Mouse (Mus musculus) left cerebral cortex, adult 2 months (tissue): ENCODE measurements around the gene Zdhhc17. TPM values are rescaled to one million over a fixed set of nuclear protein-coding genes. Genes with fewer than 3 reads are reported as not detected.

Experiments used
- DNase-seq, 2 experiments: peaks; one replicate each; pipeline ENCODE4 v3.0.0; 2021 to 2022; ENCODE audit warnings: low spot score in 2 of 2, mixed read lengths in 1 of 2; ENCODE audit errors: extremely low spot score in 1 of 2
- H3K27ac ChIP-seq: fragments of 200-600 bp; 2 replicates; pipeline ENCODE4 v1.8.1; 2022
- H3K4me3 ChIP-seq: fragments of 200-600 bp; 2 replicates; pipeline ENCODE4 v1.8.1; 2022
- CTCF ChIP-seq: fragments of 200-600 bp; IDR thresholded peaks from 2 replicates; pipeline ENCODE4 v1.8.1; 2022; ENCODE audit warnings: antibody characterized with exemption, mild to moderate bottlenecking, moderate library complexity
- intact Hi-C: fragments of 180-260 bp; cut with DNase I; formaldehyde crosslinking; loops from one replicate; pipeline ENCODE4 v1.15.1; 2025
- total RNA-seq, 2 experiments: library from RNA; stranded (reverse); gene quantifications; 2 replicates each; pipeline ENCODE4 v1.2.3; 2021

Gene Zdhhc17
- total RNA-seq, 2 experiments from 2014 or later, result 113 to 128 TPM

DNA sequence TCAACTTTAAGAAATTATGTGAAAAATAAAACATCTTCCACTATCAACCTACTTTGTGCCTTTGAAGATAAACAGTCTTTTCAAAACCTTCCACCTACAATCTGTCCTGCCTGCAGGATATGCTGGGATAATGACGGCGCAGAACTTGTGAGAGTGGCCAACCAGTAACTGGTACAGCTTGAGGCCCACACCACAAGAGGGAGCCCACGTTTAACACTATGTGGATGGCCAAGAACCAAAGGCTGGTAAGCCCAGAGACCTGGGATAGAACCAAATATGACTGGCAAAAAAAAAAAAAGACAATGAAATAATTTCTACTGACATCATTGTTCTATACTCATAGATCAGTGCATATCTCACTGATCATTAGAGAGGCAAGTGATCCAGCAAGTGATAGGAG is 35.5 kb downstream of the Zdhhc17 start:
- intact Hi-C loops, result no loop called here
- no peak overlapping the region for H3K4me3 ChIP-seq
- peak; percentile 71 for TF ChIP-seq CTCF
- no peak overlapping the region for H3K27ac ChIP-seq
- peak; percentile 46 to 50 for DNase-seq

GRCm38 (mm10) chr10:110971998-110972397 is 37.9 kb downstream of the Zdhhc17 start:
- DNase-seq, result no peak
- TF ChIP-seq CTCF, result no peak
- Histone ChIP-seq H3K27ac (no peak overlapping the region), H3K4me3 (no peak overlapping the region)
- intact Hi-C loops, result no loop called here

- DNase-seq, result no peak
- intact Hi-C loops, result no loop called here
- no peak for TF ChIP-seq CTCF
- Histone ChIP-seq H3K27ac (no peak overlapping the region), H3K4me3 (no peak overlapping the region)
Observed at GRCm38 (mm10) chr10:110971483-110971882, 38.5 kb downstream of the Zdhhc17 start.

- Histone ChIP-seq H3K4me3 (no peak overlapping the region), H3K27ac (no peak overlapping the region)
- no peak for DNase-seq
- intact Hi-C loops, result no loop called here
- no peak for TF ChIP-seq CTCF
Observed at GRCm38 (mm10) chr10:110971044-110971443, 38.9 kb downstream of the Zdhhc17 start.

DNA sequence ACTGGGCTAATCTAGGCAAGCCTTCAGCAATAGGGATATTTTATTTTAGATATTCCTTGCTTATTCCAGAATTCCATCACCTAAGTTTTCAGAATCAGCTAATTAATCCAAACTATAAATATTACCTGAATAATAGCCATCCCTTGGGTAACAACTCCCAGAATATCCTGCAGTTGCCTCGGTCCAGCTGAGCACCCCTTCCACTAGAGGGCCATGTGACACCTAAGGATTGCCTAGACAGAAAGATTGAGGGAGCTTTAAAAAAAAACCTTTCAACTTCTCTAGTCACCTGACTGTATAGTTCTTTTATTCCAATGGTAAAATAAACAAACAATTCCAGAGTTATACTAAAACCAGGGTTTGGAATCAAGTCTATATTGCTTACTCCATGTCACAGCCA is 47.8 kb downstream of the Zdhhc17 start:
- intact Hi-C loops, result no loop called here
- peak; percentile 39 for TF ChIP-seq CTCF
- no peak for DNase-seq
- H3K4me3 ChIP-seq, result no peak overlapping the region
- H3K27ac ChIP-seq, result no peak overlapping the region

GRCm38 (mm10) chr10:110960841-110961240 is 49.1 kb downstream of the Zdhhc17 start:
- no peak overlapping the region for H3K27ac ChIP-seq
- DNase-seq, result no peak
- intact Hi-C loops, result no loop called here
- TF ChIP-seq CTCF, result no peak
- no peak overlapping the region for H3K4me3 ChIP-seq

- H3K27ac ChIP-seq, result no peak overlapping the region
- H3K4me3 ChIP-seq, result no peak overlapping the region
- DNase-seq, result no peak
- intact Hi-C loops, result no loop called here
- no peak for TF ChIP-seq CTCF
Observed at GRCm38 (mm10) chr10:110959781-110960180, 50.2 kb downstream of the Zdhhc17 start.

- intact Hi-C loops, result no loop called here
- no peak for DNase-seq
- no peak for TF ChIP-seq CTCF
- H3K4me3 ChIP-seq, result no peak overlapping the region
- no peak overlapping the region for H3K27ac ChIP-seq
Observed at GRCm38 (mm10) chr10:110958879-110959278, 51.1 kb downstream of the Zdhhc17 start.

GRCm38 (mm10) chr10:110952937-110953451 is 56.9 kb downstream of the Zdhhc17 start:
- intact Hi-C loops, result no loop called here
- no peak for TF ChIP-seq CTCF
- Histone ChIP-seq H3K4me3 (no peak overlapping the region), H3K27ac (peak overlapping the region; percentile 54)
- DNase-seq, result peak in 1 of 2 experiments; percentile 36

- intact Hi-C loops, result no loop called here
- no peak for DNase-seq
- H3K27ac ChIP-seq, result peak overlapping the region; percentile 54; the same call in 1 of the 2 replicates
- no peak overlapping the region for H3K4me3 ChIP-seq
- TF ChIP-seq CTCF, result no peak
Observed at GRCm38 (mm10) chr10:110952271-110952670, 57.7 kb downstream of the Zdhhc17 start.

DNA sequence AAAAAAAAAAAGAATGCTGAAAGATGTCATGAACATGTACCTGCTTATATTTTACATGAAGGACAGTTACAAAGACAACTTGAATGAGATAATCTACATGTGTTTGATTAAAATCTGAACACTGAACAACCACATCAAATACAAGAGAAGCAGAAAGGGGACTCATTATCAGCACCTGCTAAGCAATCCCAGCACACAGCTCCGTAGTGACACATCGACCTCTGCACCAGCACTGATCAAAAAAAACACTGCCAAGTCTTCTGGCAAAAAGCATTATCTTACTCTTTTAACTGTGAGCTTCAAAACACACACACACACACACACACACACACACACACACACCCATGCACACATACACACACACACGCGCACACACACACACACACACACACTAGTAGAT is 58.2 kb downstream of the Zdhhc17 start:
- intact Hi-C loops, result no loop called here
- Histone ChIP-seq H3K4me3 (no peak overlapping the region), H3K27ac (no peak overlapping the region)
- TF ChIP-seq CTCF, result no peak
- DNase-seq, result no peak

GRCm38 (mm10) chr10:110951112-110951511 is 58.8 kb downstream of the Zdhhc17 start:
- DNase-seq, result no peak
- Histone ChIP-seq H3K4me3 (no peak overlapping the region), H3K27ac (no peak overlapping the region)
- TF ChIP-seq CTCF, result no peak
- intact Hi-C loops, result no loop called here

DNA sequence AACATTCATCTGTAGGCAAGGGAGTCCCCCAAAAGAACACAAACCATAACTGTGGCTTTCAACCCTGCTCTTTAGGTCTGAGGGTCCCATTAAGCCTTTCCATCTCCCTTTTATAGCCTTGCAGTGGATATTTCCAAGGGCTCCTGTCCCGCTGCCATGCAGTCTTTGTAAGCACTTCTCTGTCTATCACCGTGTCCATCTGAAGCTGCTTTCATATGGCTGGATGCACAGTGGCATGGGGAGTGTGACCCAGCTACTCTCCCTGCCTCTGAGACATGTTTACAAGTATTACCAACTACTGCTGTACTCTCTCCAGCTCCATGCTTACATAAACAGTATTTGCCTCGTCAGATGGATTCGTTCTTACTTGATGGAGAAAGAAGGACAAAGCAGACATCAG is 62.4 kb downstream of the Zdhhc17 start:
- TF ChIP-seq CTCF, result no peak
- Histone ChIP-seq H3K27ac (no peak overlapping the region), H3K4me3 (no peak overlapping the region)
- DNase-seq, result no peak
- intact Hi-C loops, result no loop called here
